In the genomic region with DNA sequence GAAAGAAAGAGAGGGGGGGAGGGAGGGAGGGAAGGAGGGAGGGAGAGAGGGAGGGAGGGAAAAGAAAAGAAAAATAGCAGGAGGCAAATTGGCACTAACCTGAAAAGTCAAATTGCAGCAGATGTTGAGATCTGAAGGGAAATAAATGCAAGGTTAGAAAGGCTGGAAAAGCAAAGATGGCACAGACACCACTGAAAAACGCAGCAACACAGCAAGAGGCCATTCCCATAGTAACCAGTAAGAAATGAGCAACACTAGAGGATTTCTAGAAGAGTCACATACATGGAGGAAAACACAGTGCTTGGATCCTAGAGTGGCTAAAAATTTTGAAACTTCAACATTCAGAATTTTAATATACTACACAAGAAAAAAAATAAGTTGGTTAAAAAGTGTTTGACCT, we compare ENCODE assay signal across 20 mouse cellular contexts. TPM values are rescaled to one million over a fixed set of nuclear protein-coding genes. Genes with fewer than 3 reads are reported as not detected.
DNase-seq lines count a peak whose midpoint lies in the region; ATAC-seq and TF ChIP-seq lines count a peak whose summit lies in the region.
"Had no signal": no experiment of that assay in that cellular context is flagged by ENCODE, and none has a peak within 500 bp of the region (broad histone marks: within the 10 kb centered on the region; RNA-seq: fewer than 3 reads in every experiment).

No protein-coding gene starts in this region.

- H3K9me3 ChIP-seq in intestine, embryonic 14.5 days (ENCODE audit: control insufficient read depth, low read length), result no peaks in the 10 kb centered on the region
- no peaks in the 10 kb centered on the region for H3K9me3 ChIP-seq in intestine, postnatal 0 days (ENCODE audit: control insufficient read depth)
- H3K9me3 ChIP-seq: embryonic facial prominence, embryonic 10.5 days; forebrain, embryonic 10.5 days; heart, embryonic 15.5 days; hindbrain, embryonic 10.5 days had no signal

- H3K27ac ChIP-seq in heart, adult 2 months, result no peak overlapping the region
- H3K27ac ChIP-seq in intestine, embryonic 14.5 days (ENCODE audit: low read depth), result no peak overlapping the region
- no peak overlapping the region for H3K27ac ChIP-seq in intestine, postnatal 0 days (ENCODE audit: low read depth, low read length)
- H3K27ac ChIP-seq: embryonic facial prominence, embryonic 10.5 days; forebrain, embryonic 10.5 days; hindbrain, embryonic 10.5 days; hindbrain, embryonic 14.5 days had no signal

- H3K27me3 ChIP-seq in heart, adult 2 months (ENCODE audit: control insufficient read depth, insufficient read depth, low read length), result no peaks in the 10 kb centered on the region
- no peaks in the 10 kb centered on the region for H3K27me3 ChIP-seq in intestine, embryonic 14.5 days (replicated peaks; ENCODE audit: control insufficient read depth, insufficient read depth, low read length)
- H3K27me3 ChIP-seq in intestine, postnatal 0 days (replicated peaks; ENCODE audit: control insufficient read depth, insufficient read depth, low read length), result no peaks in the 10 kb centered on the region
- H3K27me3 ChIP-seq: heart, embryonic 15.5 days had no signal

- 58% methylated on average over 1 of the region's 1 CpGs for WGBS in heart, adult 2 months
- WGBS in intestine, embryonic 14.5 days, result 68% methylated on average over 1 of the region's 1 CpGs
- WGBS in intestine, postnatal 0 days, result 68% methylated on average over 1 of the region's 1 CpGs

- no peak overlapping the region for H3K9ac ChIP-seq in heart, adult 2 months (ENCODE audit: low read depth, low read length)
- no peak overlapping the region for H3K9ac ChIP-seq in intestine, embryonic 14.5 days (ENCODE audit: low read length)
- H3K9ac ChIP-seq in intestine, postnatal 0 days (ENCODE audit: low read depth, low read length), result no peak overlapping the region
- H3K9ac ChIP-seq: heart, embryonic 15.5 days; hindbrain, embryonic 14.5 days had no signal

- ATAC-seq in intestine, embryonic 14.5 days (replicated peaks; ENCODE audit: low FRiP score, low TSS enrichment, low read depth), result no peak
- no peak for ATAC-seq in intestine, postnatal 0 days
- ATAC-seq: inflammation-experienced regulatory T-cells, adult 6 months had no signal

- H3K36me3 ChIP-seq in heart, adult 2 months (ENCODE audit: control insufficient read depth, insufficient read depth, low read length), result no peaks in the 10 kb centered on the region; the same call in 1 of the 2 replicates
- no peaks in the 10 kb centered on the region for H3K36me3 ChIP-seq in intestine, embryonic 14.5 days (ENCODE audit: control insufficient read depth, insufficient read depth, low read length)
- no peaks in the 10 kb centered on the region for H3K36me3 ChIP-seq in intestine, postnatal 0 days (ENCODE audit: control insufficient read depth, insufficient read depth)
- H3K36me3 ChIP-seq: embryonic facial prominence, embryonic 10.5 days; forebrain, embryonic 10.5 days; heart, embryonic 15.5 days; hindbrain, embryonic 10.5 days had no signal

- peaks cover 7% of the 10 kb centered on the region for H3K4me1 ChIP-seq in heart, adult 2 months (ENCODE audit: control insufficient read depth, insufficient read depth, low read length)
- H3K4me1 ChIP-seq in intestine, embryonic 14.5 days (replicated peaks; ENCODE audit: control insufficient read depth, insufficient read depth, low read length), result peaks cover 18% of the 10 kb centered on the region
- peaks cover 8% of the 10 kb centered on the region; the same call in 1 of the 2 replicates for H3K4me1 ChIP-seq in intestine, postnatal 0 days (replicated peaks; ENCODE audit: control insufficient read depth, insufficient read depth, low read length)

- intact Hi-C loops in heart, adult 2 months (cut with DNase I), result loop anchor here (5.0 kb wide), 1 partner anchor 75 kb away; a partner anchor contains a TSS

- TF ChIP-seq POLR2A in heart, adult 2 months (IDR thresholded peaks at IDR 0.05; ENCODE audit: insufficient read depth, low read depth, low read length), result no peak

- peak; percentile 28 for DNase-seq in heart, adult 11 months
- DNase-seq in heart, adult 2 months, result no peak
- peak; percentile 12 for DNase-seq in intestine, embryonic 14.5 days (ENCODE audit: low spot score)
- peak; percentile 60 for DNase-seq in NIH3T3 (ENCODE audit: low read depth)
- peak; percentile 33 for DNase-seq in brain, adult 2 months (ENCODE audit: low read depth, low spot score)
- no peak for DNase-seq in thymus, postnatal 0 days (ENCODE audit: low spot score)
- no peak for DNase-seq in cerebellum, postnatal 36 days
- DNase-seq: adrenal gland, adult 8-10 months; adrenal gland, postnatal 36 days; cerebellum, adult 11-12 months; cerebellum, adult 9-11 months; kidney, adult 18-20 months had no signal

- TF ChIP-seq EP300 in heart, adult 2 months (IDR thresholded peaks at IDR 0.05; ENCODE audit: insufficient read depth, low read depth, low read length), result no peak

- H3K79me2 ChIP-seq in heart, adult 2 months (replicated peaks; ENCODE audit: control insufficient read depth, insufficient read depth, low read length), result no peaks in the 10 kb centered on the region

- TF ChIP-seq CTCF in heart, adult 2 months (IDR thresholded peaks at IDR 0.05), result no peak
- no peak for TF ChIP-seq CTCF in intestine, postnatal 0 days (IDR thresholded peaks at IDR 0.05; ENCODE audit: low read depth)

- H3K4me3 ChIP-seq in heart, adult 2 months, result no peak overlapping the region
- no peak overlapping the region for H3K4me3 ChIP-seq in intestine, embryonic 14.5 days (ENCODE audit: low read depth, low read length)
- H3K4me3 ChIP-seq in intestine, postnatal 0 days (ENCODE audit: low read depth, low read length), result no peak overlapping the region
- H3K4me3 ChIP-seq: embryonic facial prominence, embryonic 10.5 days; erythroblast, embryonic 14.5 days; forebrain, embryonic 10.5 days; heart, embryonic 15.5 days; hindbrain, embryonic 10.5 days had no signal

- no peak overlapping the region for H3K4me2 ChIP-seq in intestine, embryonic 14.5 days (ENCODE audit: low read length)
- H3K4me2 ChIP-seq in intestine, postnatal 0 days (replicated peaks; ENCODE audit: low read depth), result no peak overlapping the region
- H3K4me2 ChIP-seq: heart, embryonic 15.5 days; hindbrain, embryonic 14.5 days had no signal

RNA-seq across cellular contexts. Expression of a gene that starts 42.5 kb away (rescaled TPM):
- 1 to 10 TPM; 1.7 to 2.5 TPM for total RNA-seq in heart, adult 2 months (2021)
- 3.3 and 4.2 TPM in 2 replicates for polyA plus RNA-seq in heart, adult 2 months (2012; rRNA removed)
- polyA plus RNA-seq in intestine, embryonic 14.5 days (2014; fragmentation: Nextera tagmentation; extraction: Ambion mirVana), result 0.13 and 0.14 TPM in 2 replicates
- 8.4 TPM in 2 replicates for polyA plus RNA-seq in intestine, postnatal 0 days (2015; fragmentation: Nextera tagmentation; extraction: Ambion mirVana)
- polyA plus RNA-seq in thymus, postnatal 0 days (2015; fragmentation: Nextera tagmentation; extraction: Ambion mirVana), result 0.39 and 0.42 TPM in 2 replicates
- polyA plus RNA-seq: erythroblast, embryonic 14.5 days; forebrain, embryonic 10.5 days; hindbrain, embryonic 10.5 days; inflammation-experienced regulatory T-cells, adult 6 months had no signal

Comparison
In these comparisons a context has a peak if more than half of its experiments do, and no peak if none do; other contexts are left out.
1. DNase-seq: peak in heart, adult 11 months (single experiment), intestine, embryonic 14.5 days (single experiment), NIH3T3 (single experiment) and brain, adult 2 months (single experiment); none in heart, adult 2 months (0 of 2), thymus, postnatal 0 days (single experiment) and cerebellum, postnatal 36 days (0 of 2).